Mouse (Mus musculus): ENCODE results near the gene Sult5a1. TPM values are rescaled to one million over a fixed set of nuclear protein-coding genes. Genes with fewer than 3 reads are reported as not detected.
"Not testable (repeated sequence)": the region's sequence is repeated elsewhere in the genome, so short reads cannot be mapped to it uniquely, and the experiment has no call there.

The Sult5a1 gene
- not detected for total RNA-seq (2021)

DNA sequence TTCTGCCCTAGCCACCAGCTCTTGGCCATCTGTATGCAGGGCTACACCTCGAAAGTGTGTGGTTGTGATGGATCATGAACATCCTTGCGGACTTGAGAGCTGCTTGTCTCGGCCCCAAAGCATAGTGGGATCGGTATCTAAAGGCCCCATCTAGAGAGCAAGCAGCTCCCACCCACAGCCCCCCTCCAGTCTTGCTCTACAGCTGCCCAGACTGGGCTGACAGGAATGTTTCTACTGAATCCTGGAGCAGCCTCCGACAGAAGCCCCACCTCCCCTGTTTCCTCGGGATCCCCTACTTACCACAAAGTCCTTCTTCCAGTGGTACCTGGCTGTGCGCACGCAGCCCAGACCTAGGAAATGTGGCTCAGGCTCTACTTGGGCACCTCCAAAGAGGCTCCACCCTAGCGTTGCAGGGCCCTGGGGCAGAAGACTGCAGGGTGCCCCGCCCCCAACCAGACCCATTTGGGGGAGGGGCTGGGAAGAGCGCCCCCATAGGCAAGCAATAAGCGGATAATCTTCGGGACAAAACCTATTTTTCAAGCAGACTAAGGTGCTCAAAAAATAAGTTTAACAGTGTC, at the start of gene Sult5a1:
Sult5a1 (minus strand) TSS at position 428 of the 578 bp plus-strand sequence.
- no peak for DNase-seq (ENCODE audit: low spot score in 2 of 2)
- intact Hi-C loops (cut with DNase I), result no loop called here

DNA sequence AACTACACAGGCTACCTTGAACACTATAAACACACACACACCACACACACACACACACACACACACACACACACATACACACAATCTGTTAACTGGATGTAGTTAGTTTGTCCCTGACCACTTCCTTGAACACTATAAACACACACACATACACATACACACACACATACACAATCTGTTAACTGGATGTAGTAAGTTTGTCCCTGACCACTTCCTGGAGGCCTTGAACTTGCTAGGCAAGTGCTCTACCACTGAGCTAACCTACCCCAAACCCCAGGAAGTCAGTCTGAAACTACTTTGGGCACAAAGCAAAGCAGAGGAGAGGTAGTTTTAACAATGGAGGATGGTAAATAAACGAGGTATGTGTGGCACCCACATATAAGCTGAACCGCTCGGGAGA, 45.5 kb upstream of the Sult5a1 start:
- intact Hi-C loops (cut with DNase I), result loop anchor here (2.0 kb wide), 1 partner anchor 97 kb away; no protein-coding TSS in a partner anchor
- DNase-seq (ENCODE audit: low spot score in 2 of 2), result no peak

DNA sequence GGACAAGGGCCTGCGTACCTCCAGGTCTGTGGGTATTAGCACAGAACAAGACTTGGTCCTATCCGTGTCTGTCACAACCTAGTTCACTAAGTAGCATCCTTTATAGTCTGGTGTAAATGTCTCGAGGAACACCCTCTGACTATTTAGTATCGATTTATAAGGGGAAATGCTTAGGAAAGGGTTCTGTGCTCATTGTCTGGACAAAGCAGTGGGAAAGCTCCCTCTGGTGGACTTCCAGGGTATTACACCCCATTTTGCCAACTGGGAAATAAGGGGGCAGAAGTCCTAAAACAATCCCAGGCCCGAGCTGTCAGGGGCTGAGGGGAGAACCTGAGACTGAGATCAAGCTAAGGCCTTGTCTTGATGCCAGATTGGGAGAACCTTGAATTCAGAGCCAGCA, 44.2 kb upstream of the Sult5a1 start:
- DNase-seq (ENCODE audit: low spot score in 2 of 2), result peak in 1 of 2 experiments; percentile 68
- intact Hi-C loops (cut with DNase I), result loop anchor here (2.0 kb wide), 1 partner anchor 95 kb away; no protein-coding TSS in a partner anchor

DNA sequence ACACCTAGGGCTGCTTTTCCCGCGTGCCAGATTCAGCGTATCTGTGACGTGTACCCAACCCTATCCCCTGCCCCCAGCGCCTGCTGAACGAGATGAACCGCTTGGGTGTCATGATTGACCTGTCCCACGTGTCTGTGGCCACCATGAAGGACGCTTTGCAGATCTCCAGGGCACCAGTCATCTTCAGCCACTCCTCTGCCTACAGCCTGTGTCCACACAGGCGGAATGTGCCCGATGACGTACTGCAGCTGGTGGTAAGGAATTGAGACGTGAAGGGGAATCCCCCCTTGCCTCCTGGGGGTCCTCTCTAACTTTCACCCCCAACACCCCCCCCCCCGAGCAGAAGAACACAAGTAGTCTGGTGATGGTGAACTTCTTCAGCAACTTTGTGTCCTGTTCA, 41.7 kb upstream of the Sult5a1 start:
- intact Hi-C loops (cut with DNase I), result loop anchor here (10.0 kb wide), 1 partner anchor 365 kb away; no protein-coding TSS in a partner anchor
- DNase-seq (ENCODE audit: low spot score in 2 of 2), result no peak

DNA sequence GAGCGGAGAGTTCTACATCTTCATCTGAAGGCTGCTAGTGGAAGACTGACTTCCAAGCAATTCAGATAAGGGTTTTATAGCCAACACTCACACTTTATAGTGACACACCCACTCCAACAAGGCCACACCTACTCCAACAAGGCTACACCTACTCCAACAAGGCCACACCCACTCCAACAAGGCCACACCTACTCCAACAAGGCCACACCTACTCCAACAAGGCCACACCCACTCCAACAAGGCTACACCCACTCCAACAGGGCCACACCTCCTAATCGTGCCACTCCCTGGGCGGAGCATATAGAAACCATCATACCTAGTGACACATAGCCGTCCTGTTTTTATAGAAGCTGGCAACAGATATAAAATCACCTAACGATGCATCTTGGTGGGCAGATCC, 38.9 kb upstream of the Sult5a1 start:
- intact Hi-C loops (cut with DNase I), result loop anchor here (10.0 kb wide), 1 partner anchor 362 kb away; no protein-coding TSS in a partner anchor

DNA sequence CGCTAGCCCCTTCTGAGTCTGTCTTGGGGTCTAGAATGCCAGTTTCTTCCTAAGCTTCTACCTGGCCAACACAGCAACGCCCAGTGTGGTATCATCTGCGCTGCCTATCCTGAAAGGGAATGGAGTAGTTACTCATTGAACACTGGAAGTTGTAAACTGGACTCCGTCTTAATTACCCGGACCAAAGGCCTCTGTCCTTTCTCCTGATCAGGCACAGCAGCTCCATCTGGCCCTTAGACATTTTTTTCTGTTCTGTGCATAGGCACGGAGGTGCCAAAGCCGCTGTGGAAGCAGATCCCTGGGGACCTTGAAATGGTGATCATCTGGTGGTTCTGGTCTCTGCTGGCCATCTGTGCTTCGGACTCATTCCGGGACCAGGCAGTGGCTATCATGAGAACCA, 35.7 kb upstream of the Sult5a1 start:
- DNase-seq (ENCODE audit: low spot score in 2 of 2), result no peak
- intact Hi-C loops (cut with DNase I), result loop anchor here (5.0 to 10.0 kb wide), 2 partner anchors 81 to 359 kb away; no protein-coding TSS in a partner anchor

More for the DNA sequence above, 38.9 kb upstream of the Sult5a1 start:
- DNase-seq (ENCODE audit: low spot score in 2 of 2), result not testable (repeated sequence)

DNA sequence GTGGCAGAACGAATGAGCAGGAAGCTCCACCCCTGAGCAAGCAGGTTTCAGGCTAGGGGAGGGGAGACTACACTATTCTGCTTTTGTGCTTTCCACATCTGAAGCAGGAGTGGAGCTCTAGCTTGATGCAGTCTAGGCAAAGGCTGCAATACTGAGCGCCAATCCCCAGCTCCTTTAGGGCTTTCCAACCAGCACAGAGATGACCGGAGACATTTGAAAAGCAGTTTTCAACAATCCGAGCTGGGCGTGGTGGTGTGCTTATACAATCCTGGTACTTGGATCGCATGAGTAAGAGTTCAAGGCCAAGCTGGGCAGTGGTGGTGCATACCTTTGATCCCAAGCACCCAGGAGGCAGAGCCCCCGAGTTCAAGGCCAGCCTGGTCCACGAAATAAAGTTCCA, 33.8 kb upstream of the Sult5a1 start:
- intact Hi-C loops (cut with DNase I), result loop anchor here (5.0 to 10.0 kb wide), 2 partner anchors 80 to 357 kb away; no protein-coding TSS in a partner anchor
- DNase-seq (ENCODE audit: low spot score in 2 of 2), result no peak

DNA sequence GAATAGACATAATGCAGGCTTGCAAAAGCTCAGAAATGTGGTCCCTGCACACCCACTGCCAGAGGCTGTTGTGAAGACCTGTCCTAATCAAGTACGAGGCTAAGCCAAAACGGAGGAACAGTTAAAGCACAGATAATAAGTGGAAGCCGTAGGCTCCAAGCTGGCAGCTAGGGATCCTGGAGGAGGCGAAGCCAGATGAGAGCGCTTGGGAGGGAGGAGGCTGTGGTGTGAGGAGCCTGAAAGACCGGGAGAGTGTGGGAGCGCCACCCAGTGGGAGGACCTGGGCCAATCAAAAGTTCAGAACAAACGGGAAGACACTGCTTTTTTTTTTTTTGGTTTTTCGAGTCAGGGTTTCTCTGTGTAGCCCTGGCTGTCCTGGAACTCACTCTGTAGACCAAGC, 32.6 kb upstream of the Sult5a1 start:
- DNase-seq (ENCODE audit: low spot score in 2 of 2), result peak; percentile 73 to 75
- intact Hi-C loops (cut with DNase I), result loop anchor here (5.0 to 10.0 kb wide), 2 partner anchors 78 to 356 kb away; no protein-coding TSS in a partner anchor

DNA sequence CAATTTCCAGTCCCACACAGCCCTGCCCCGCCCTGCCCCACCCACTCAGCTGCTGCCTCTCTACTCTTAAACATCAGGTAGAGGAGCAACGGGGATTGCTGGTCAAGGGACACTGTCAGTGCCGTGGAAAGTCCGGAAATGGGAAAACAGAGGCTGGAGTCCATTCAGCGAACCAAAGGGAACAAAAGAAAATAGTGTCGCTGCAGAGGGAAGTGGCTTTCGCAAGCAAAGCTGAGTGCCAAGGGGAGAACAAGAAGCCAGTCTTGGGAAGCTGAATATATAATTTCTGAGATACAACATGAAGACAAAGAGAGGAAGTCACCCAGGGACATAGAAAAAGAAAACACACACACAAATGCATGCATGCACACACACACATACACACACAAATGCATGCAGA, 30.7 kb upstream of the Sult5a1 start:
- intact Hi-C loops (cut with DNase I), result loop anchor here (5.0 kb wide), 1 partner anchor 37 kb away; no protein-coding TSS in a partner anchor
- no peak for DNase-seq (ENCODE audit: low spot score in 2 of 2)

DNA sequence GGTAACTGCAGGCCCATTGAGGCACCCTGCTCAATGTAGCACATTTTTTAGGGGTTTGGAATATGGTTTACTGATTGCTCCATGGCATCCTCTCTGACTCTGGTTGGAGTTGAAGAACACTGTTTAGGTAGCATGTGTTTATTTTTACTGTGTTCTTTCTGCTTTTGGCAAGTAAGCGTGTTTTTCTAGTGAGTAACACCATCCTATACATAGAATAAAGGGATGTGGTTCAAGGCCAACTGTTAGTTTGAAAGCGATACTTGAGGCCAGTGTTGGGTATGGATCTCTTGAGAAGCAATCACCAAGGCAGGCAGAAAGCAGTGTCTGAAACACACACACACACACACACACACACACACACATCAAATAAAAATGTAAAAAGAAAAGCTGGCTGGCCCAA, 29.9 kb upstream of the Sult5a1 start:
- intact Hi-C loops (cut with DNase I), result loop anchor here (5.0 kb wide), 1 partner anchor 36 kb away; no protein-coding TSS in a partner anchor

DNA sequence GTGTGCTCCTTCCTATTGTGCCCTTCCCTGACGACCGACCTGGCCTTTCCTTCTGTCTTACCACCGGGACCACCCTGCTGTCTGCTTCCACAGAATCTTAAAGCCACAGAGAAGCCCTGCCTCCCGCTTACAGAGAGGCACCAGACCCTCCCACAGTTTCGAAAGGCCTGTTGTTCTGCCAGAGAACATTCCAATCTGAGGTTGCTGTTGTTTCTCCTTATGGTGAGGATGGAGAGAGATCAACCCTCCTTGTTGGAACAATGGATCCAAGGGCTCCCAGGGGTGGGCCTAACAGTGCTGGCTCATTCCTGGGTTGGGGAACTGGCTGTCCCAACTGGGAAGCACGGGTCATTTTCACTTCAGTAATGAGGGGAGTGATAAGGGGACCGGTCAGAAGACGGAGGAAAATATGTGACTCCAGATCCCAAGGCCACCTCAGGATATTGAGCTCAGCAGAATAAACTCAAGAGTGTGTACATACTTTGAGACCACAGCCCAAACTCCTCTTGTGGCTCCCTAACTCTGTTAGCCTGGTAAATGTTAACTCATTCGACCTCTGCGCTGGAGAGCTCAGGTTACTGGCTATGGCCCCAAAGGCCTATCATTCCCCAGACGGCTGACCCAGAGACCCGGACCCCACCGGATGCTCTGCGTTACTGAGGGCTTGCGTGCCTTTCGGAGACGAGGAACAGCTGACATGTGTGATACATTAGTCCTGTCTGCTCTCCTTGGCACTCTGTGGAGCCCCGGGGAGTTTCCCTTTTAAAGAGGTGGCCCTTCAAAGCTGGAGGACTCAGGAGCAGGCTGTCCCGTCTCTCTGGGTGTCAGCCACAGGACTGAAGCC, 27.7 kb upstream of the Sult5a1 start, which contains the start of gene Dpep1:
Dpep1 (plus strand) TSS at position 677 of the 844 bp plus-strand sequence.
- intact Hi-C loops (cut with DNase I), result loop anchor here (5.0 kb wide), 1 partner anchor 33 kb away; no protein-coding TSS in a partner anchor
- no peak for DNase-seq (ENCODE audit: low spot score in 2 of 2)

More for the DNA sequence above, 29.9 kb upstream of the Sult5a1 start:
- DNase-seq (ENCODE audit: low spot score in 2 of 2), result no peak

DNA sequence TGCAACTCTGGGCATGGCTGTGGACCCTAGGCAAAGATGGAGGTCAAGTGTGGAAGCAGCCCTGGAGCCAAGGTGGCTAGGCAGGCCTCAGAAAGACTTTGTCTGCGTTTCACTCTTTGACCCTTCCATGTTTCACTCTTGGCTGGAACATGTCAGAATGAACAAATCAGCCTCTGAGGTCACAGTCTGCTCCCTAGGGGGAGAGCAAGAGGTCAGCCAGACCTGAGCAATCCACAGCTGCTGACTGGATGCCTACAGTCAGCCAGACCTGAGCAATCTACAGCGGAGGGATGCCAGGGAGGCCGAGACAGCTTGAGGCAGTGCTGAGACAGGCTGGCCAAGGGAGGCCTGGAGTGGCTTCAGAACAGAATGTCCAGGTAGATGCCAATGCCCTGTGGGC, 23.3 kb upstream of the Sult5a1 start:
- intact Hi-C loops (cut with DNase I), result no loop called here

DNA sequence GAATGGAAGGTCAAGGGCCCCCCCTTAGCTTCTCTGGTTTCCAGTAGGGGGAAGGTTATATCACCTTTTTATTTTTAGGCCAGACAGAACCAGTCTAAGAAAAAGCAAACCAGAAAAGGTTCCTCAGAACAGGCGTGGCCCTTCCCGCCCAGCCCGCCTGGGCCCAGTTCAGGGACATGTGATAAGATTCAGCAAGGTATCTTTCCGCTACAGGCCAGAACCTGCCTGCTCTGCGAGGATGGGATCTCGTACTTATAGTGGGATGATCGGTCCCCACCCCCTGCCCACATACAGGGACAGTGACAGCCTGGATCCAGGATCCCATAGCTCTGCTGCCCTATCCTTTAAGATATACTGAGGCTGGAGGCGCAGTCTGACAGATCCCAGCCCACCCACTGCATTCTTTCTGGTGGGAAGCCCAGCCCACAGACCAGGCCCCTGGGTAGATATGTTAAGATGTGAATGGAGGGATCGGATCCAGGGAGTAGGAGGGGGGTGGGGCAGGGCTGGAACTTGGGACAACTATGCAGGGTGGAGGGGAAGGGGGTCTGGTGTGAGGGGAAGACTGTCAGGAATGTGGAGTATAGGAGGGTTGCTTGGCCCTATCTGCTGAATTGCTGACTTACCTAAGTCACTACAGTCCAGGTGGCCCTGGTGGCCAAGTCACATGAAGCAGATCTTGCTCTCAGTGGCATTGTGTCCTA, 1.9 kb downstream of the Sult5a1 start:
- DNase-seq (ENCODE audit: low spot score in 2 of 2), result no peak
- intact Hi-C loops (cut with DNase I), result no loop called here

More for the DNA sequence above, 23.3 kb upstream of the Sult5a1 start:
- DNase-seq (ENCODE audit: low spot score in 2 of 2), result no peak

DNA sequence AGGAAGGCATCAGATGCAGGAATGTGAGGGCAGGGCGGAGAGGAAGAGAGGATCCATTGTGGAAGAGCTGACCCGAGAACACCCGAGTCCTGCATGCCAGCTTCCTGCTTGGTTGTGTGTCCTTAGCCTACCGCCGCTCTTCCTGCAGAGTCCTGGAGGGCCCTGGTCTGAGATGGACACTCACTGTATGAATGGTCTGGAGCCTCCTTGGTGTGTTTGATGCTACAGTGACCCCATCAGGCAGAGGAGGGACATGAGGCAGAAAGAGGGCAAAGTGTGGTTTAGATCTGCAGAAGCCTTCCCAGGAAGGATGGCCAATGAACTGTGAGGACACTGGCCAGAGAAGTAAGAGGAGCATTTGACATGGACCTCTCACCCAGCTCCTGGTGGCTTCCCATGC, 2.9 kb downstream of the Sult5a1 start:
- intact Hi-C loops (cut with DNase I), result no loop called here
- no peak for DNase-seq (ENCODE audit: low spot score in 2 of 2)

DNA sequence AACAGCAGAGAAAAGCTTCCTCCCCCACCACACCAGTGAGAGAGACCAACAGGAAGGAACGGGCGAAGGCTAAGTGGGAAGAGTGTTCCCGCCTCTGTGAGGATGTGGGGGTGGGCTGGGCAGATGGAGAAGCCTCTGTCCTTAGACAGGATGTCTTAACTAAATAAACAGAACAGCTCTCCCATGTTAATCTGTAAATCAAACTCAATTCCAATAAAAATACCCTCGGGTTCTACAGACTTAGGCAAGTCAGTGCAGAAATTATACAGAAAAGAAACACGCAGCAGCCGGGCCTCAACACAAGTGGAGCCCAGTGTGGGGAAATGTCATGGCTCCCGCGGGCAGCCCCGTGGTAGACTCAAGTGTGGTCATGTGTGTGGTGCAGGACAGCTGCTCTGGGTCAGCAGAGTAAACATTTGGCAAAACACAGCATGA, 7.4 kb downstream of the Sult5a1 start:
- DNase-seq (ENCODE audit: low spot score in 2 of 2), result peak; percentile 35 to 39
- intact Hi-C loops (cut with DNase I), result loop anchor here (5.0 kb wide), 1 partner anchor 37 kb away; the partner anchor contains the start of gene Dpep1

DNA sequence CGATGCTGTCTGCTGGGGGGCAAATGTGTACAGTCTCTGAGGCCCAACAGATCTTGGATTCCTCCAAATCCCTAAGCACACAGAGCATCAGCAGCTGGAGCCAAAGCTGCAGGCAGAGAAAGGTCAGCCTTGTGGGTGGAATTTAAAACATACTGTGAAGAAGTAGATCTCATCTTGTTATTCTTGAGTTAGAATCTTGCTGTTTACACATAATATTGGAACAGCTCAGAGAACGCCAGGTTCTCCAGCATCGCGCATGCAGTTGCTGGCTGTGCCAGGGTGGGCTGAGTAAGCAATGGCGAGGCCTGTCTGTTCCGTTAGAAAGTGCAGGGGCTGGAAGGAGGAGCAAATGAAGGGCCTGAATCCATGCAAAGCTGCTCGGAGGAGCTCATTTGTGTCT, 11.7 kb downstream of the Sult5a1 start:
- peak in 1 of 2 experiments; percentile 29 for DNase-seq (ENCODE audit: low spot score in 2 of 2)
- intact Hi-C loops (cut with DNase I), result no loop called here

DNA sequence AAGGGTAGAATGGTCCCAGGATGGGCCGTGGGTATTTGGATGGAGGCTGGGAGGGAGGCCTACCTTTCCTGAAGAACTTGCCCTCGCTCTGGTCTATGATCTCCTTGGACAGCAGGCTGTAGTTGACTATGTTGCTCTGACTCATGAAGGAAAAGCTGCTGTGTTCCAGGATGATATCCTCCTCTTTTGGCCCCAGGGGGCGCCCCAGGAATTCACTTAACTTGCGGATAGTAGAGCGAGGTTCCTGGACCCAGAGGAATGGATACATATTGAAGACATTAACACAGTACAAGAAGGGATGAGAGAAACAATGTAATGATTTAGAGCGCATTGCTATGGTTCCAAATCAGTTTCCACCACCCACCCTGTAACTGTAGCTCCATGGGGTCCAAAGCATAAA, 12.8 kb downstream of the Sult5a1 start:
- intact Hi-C loops (cut with DNase I), result no loop called here

DNA sequence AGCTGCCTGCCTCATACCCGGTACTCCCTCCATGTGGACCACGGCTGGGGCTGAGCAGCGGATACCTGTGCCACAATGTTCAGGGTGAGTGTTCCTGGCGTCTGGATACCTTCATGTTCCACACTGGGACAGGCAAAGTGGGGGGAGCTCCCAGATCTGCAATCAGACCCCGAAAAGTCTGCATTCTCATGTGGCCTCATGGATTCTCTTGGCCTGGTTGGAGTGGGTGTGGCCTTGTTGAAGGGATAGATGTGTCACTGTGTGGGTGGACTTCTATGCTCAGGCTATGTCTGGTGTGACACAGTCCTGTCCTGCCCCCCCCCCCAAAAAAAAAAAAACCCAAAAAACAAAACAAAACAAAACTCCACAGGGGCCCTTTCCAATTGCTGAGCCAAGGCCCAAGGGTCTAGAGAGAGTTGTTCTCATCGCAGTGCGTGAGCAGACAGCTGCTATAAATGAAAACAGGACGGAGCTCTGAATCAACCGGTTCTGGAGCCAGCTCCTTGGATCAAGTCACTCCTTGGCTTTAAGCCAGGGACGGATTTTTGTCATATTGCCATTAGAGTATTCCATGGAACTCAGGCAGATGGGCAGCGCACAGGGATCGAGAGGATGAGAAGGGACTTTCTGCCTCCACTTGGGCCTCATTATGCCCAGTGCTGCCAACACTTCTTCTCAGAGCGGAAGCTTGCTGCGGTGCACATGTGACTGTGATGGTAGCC, 16.2 kb downstream of the Sult5a1 start:
- peak; percentile 46 to 54 for DNase-seq (ENCODE audit: low spot score in 2 of 2)

More for the DNA sequence above, 12.8 kb downstream of the Sult5a1 start:
- no peak for DNase-seq (ENCODE audit: low spot score in 2 of 2)

DNA sequence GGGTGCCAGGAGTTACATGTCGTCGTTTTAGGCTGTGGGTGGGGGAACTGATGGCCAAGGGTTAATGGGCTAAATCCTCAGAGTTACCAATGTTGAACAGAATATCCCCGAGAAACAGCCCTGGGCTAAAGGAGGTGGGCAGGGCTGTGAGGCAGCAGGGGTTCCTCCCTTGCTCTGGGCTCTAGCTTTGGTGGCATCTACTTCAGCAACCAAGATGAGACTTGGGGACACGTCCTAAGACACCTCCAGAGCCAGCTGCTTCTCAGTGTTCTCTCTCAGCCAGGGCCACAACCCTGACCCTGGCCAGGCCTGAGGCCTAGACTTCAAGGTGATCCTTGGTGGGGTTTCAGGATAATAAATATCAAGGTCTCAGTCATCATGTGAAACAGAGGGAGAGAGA, 19.4 kb downstream of the Sult5a1 start:
- no peak for DNase-seq (ENCODE audit: low spot score in 2 of 2)
- intact Hi-C loops (cut with DNase I), result no loop called here

More for the DNA sequence above, 16.2 kb downstream of the Sult5a1 start:
- intact Hi-C loops (cut with DNase I), result no loop called here
